Mouse (Mus musculus) small intestine, adult 2 months (tissue): ENCODE measurements around the gene Brf1.

ENCODE experiments used
- CTCF ChIP-seq: fragments of 200-500 bp; IDR thresholded peaks from 2 replicates; pipeline ENCODE4 v1.5.1; 2012; ENCODE audit warnings: low read depth, mild to moderate bottlenecking, control low read depth, inconsistent platforms, low read length, moderate library complexity, mixed read lengths; ENCODE audit not compliant: insufficient replicate concordance, insufficient read length; ENCODE audit errors: extremely low read depth
- POLR2A ChIP-seq: fragments of 200-500 bp; IDR thresholded peaks from 2 replicates; pipeline ENCODE4 v1.6.1; 2012; ENCODE audit warnings: low read depth, mild to moderate bottlenecking, control low read depth, inconsistent platforms, low read length, moderate library complexity

DNA sequence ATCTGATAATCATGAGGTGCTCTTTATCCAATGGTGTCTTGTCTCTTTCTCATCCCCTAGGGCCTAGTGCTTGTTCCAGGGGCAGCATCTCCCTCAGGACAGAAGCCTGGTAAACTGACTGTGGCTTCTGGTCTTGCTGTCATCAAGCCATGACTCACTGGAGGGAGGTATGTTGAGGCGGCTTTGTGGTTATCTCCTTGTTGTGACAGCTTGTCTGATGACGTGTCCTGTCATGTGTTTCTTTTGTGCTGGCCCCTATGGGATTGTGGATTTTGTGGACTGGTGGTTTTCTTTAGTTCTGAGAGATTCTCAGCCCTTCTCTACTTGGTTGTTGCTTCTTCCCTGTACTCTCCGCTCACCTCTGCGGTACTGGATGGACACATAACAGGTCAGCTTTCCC is 22.6 kb upstream of the Brf1 start:
- TF ChIP-seq POLR2A (no peak), CTCF (no peak)
